Mouse (Mus musculus): ENCODE measurements at regions not wholly inside any gene's neighbourhood (a gene's known extent, or its start where the extent isn't known, plus 50 kb on each side); places are given as distances from the start of the nearest gene placed in this dataset.
"Not testable (repeated sequence)": the region's sequence is repeated elsewhere in the genome, so short reads cannot be mapped to it uniquely, and the experiment has no call there.

DNA sequence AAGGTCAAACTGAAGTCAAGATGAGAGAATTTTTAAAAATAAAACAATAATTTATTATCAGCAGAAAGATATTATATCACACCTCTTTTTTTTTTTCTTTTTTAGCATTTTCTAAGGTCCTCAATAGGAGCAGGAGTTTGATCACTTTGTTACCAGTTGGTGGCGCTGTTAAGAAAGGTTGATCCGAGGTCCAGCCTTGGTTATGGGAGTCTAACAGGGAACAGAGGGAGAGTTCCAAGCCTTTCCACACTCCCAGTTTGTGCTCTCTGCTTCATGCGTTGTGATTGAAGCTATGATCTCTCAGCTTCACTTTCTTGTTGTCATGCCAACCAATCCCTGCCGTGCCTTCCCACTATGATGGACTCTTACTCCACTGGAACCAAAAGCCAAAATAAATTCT is 83.8 kb downstream of the Fam174a start:
- no peak for ATAC-seq (replicated peaks; ENCODE audit: low FRiP score, low TSS enrichment, poor library complexity, severe bottlenecking)

DNA sequence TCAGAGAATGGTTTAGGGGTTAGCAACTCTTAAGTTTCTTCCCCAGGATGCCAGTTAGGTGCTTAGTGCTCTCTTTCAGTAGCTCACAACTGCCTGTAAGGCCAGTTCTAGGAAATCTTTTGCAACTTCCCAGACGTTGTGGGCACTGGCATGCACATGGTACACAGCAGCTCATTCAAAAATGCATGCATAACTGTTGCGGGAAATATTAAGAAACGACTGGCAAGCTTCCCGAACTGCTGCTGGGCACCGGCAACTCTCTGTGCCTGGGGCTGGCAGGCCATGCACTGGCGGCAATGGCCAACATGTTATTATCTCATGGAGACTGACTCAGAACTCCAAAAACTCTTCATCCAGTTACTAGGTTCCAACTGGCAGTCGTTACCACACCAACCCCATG is 86.3 kb downstream of the Fam174a start:
- no peak for ATAC-seq (replicated peaks; ENCODE audit: low FRiP score, low TSS enrichment, poor library complexity, severe bottlenecking)

- ATAC-seq (replicated peaks; ENCODE audit: low FRiP score, low TSS enrichment, poor library complexity, severe bottlenecking), result no peak
These were observed 108.8 kb downstream of the Fam174a start for GRCm38 (mm10) chr1:95422253-95422652.

DNA sequence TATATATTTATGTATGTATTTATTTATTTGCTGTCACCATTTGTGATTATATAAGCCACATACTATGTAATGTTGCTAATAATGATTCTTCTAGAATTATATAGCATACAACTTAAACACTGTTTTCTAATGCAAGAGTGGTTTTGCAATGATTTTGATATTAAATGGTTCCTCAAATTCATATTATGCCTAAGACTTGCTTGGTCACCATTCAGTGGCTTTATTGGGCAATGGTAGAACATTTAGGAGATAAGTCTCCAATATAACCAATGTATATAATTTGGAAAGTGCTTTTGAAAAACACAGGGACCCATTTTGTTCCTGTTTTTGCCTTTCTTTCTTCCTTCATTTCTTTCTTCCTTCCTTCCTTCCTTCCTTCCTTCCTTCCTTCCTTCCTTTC is 112.0 kb downstream of the Fam174a start:
- ATAC-seq (replicated peaks; ENCODE audit: low FRiP score, low TSS enrichment, poor library complexity, severe bottlenecking), result no peak

GRCm38 (mm10) chr1:95437155-95437554 is 123.7 kb downstream of the Fam174a start:
- no peak for ATAC-seq (replicated peaks; ENCODE audit: low FRiP score, low TSS enrichment, poor library complexity, severe bottlenecking)

DNA sequence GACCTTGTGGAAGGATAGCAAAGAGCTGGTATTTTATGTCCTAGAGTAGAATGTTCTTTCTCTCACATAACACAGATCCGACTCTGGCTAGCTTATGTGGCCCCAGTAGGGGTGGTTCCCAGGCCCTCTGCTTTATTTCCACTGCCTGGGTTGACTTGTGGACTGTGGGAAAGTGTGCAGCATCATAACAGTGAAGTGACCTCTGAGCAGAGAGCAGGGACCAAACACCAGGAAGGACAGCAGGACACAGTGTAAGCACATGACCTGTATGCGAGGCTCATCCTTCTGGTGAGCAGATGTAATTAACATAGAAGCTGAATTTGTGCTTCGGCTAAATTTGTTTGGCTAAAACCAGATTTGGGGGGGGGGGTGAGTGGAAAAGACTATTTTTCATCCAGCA is 132.1 kb downstream of the Fam174a start:
- ATAC-seq (replicated peaks; ENCODE audit: low FRiP score, low TSS enrichment, poor library complexity, severe bottlenecking), result no peak

DNA sequence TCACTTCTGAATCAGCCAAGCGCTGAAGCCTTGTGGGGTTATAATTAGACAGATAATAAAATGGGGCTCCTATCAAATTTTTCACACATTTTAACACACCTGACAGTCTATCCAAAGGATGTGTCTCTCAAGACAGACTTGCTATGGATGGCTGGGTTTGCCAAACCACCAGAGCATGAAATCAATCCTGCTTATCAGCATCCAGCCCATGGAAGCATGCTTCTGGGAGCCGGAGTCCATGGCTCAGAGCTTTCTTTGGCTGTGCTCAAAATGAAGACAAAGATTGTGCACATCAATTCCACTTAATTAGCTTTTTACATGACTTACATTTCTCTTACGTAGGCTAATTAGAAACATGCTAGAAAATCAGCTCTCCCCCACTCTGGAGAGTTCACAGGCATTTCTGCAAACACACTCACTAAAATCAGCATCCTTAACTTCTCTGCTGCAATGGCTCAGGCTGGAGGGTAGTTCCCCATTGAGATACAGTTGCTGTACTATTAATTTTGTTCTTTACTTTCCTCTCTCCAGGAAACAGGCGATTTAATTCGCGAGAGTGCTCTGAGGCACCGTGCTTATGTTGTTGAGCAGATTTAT is 135.6 kb downstream of the Fam174a start:
- no peak for ATAC-seq (replicated peaks; ENCODE audit: low FRiP score, low TSS enrichment, poor library complexity, severe bottlenecking)

GRCm38 (mm10) chr1:95450920-95451332 is 137.5 kb downstream of the Fam174a start:
- 0 out of 2 replicates have a peak, but pooled peaks have one; percentile 41 for ATAC-seq (replicated peaks; ENCODE audit: low FRiP score, low TSS enrichment, poor library complexity, severe bottlenecking)

- ATAC-seq (replicated peaks; ENCODE audit: low FRiP score, low TSS enrichment, poor library complexity, severe bottlenecking), result peak; percentile 94
These were observed 138.3 kb downstream of the Fam174a start for GRCm38 (mm10) chr1:95451755-95452154.

DNA sequence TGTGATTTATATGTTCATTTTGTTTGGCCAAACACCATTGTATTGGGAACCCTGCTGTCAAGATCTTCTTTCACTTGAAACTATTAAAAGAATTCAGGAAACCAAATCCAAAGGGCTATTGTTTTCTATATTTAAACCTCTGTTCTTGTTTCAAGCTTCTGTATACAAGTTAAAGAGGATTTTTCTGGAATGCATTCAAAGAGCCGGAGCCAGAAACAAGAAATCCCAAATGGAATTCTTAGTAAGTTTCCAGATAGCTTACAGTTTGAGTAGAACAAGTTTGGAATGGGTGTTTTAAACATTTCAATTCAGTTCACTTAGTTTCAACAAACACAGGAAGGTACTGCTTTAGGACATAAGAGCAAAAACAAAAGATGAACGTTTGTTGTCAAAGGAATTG is 140.8 kb downstream of the Fam174a start:
- ATAC-seq (replicated peaks; ENCODE audit: low FRiP score, low TSS enrichment, poor library complexity, severe bottlenecking), result no peak

DNA sequence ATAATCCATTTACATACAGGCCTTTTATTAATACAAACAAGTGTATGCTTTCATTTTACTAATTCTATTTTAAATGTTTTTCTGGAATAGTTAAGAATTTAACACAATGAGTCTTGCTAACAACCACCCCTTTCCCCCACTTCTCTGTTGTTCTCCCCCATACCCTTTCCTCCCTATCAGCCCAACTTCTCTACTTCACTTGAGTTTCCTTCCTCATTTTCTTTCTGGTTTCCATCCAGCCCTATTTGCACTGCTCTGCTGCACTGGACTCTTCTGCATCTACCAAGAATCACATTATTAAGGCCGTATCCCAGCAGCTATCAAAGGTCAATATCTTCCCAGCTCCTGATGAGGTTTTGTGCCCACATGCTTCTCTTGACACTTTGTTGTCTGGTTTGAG is 145.9 kb downstream of the Fam174a start:
- ATAC-seq (replicated peaks; ENCODE audit: low FRiP score, low TSS enrichment, poor library complexity, severe bottlenecking), result no peak

DNA sequence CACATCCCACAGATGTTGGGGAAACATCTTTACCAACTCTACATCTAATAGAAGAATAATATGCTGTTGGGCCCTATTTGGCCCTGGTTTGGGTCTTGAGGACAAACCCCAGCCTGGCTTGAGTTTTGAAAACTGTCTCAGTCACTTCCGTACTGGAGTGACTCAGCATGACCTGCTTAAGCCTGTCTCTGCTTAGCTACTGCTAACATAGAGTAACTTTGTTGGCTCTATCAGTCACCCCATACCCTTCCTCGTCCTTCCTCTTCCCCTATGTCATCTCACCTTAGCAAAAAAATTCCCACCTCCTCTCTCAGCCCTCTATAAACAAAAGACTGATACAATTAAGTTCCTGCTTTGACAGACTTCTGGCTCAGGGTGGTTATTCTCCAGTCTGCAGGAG is 154.7 kb downstream of the Fam174a start:
- no peak for ATAC-seq (replicated peaks; ENCODE audit: low FRiP score, low TSS enrichment, poor library complexity, severe bottlenecking)

- ATAC-seq (replicated peaks; ENCODE audit: low FRiP score, low TSS enrichment, poor library complexity, severe bottlenecking), result no peak
These were observed 155.3 kb downstream of the Fam174a start for GRCm38 (mm10) chr1:95468772-95469171.

GRCm38 (mm10) chr1:95470491-95470890 is 157.1 kb downstream of the Fam174a start:
- ATAC-seq (replicated peaks; ENCODE audit: low FRiP score, low TSS enrichment, poor library complexity, severe bottlenecking), result no peak

GRCm38 (mm10) chr1:95493004-95493403 is 174.4 kb downstream of the St8sia4 start:
- no peak for ATAC-seq (replicated peaks; ENCODE audit: low FRiP score, low TSS enrichment, poor library complexity, severe bottlenecking)

- ATAC-seq (replicated peaks; ENCODE audit: low FRiP score, low TSS enrichment, poor library complexity, severe bottlenecking), result not testable (repeated sequence)
These were observed 166.7 kb downstream of the St8sia4 start for GRCm38 (mm10) chr1:95500671-95501070.

DNA sequence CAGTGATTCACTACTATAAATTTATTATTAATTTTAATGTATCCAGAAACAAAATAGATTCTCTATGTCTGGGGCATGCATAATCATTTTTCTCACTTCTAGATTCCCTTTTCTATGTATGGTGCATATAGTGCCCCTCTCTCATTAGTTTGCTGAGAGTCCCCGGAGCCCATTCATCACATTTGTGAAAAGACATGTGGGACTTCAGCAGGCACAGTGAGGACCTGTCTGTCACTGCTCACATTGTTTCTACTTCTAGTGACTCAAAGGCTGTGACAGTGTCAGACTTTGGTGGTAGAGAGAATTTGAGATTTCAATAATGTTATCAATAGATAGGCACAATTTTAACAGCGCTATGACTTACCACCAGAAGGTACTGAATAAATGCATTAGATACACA is 158.7 kb downstream of the St8sia4 start:
- no peak for ATAC-seq (replicated peaks; ENCODE audit: low FRiP score, low TSS enrichment, poor library complexity, severe bottlenecking)

GRCm38 (mm10) chr1:95528726-95529125 is 138.6 kb downstream of the St8sia4 start:
- ATAC-seq (replicated peaks; ENCODE audit: low FRiP score, low TSS enrichment, poor library complexity, severe bottlenecking), result no peak

GRCm38 (mm10) chr1:95531017-95531416 is 136.4 kb downstream of the St8sia4 start:
- ATAC-seq (replicated peaks; ENCODE audit: low FRiP score, low TSS enrichment, poor library complexity, severe bottlenecking), result no peak
